Mouse (Mus musculus): ENCODE data around the gene Gnl1.
"Not testable (repeated sequence)": the region's sequence is repeated elsewhere in the genome, so short reads cannot be mapped to it uniquely, and the experiment has no call there.

Gnl1 gene

DNA sequence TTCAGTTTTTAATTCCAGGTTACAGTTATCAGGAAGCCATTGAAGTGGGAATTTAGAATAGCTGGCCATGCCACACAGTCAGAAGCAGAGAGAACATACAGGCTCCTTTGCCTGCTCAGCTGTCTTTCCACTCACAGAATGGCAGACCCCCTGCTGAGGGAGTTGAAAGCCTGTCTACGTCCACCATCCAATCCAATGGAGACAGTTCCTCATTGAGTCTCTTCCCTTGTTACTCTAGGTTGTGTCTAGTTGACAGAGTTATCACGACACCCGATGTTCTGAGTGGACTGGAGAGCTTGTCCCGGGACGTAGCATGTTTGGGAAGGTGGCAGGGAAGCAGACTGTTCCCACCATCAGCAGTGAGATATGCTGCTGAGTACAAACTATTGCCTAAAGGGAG lies 45.5 kb downstream of the Gnl1 start:
- no peak for DNase-seq (ENCODE audit: low spot score)

DNA sequence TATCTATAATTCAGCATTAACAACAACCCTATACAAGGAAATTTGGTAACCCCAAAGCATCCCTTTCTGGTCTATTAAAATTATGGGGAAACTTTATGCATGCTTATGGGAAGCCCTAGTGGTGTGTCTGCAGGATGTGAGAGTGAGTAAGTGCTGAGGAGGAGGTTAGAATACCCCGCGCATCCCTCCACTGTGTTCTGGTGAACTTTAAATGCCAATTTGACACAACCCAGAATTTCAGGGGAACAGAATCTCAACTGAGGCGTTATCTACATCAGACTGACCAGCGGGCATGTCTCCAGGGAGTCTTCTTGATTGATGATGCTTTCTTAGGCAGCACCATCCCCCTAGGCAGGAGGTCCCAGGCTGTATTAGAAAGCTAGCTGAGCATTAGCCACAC lies 46.2 kb downstream of the Gnl1 start:
- no peak for DNase-seq (ENCODE audit: low spot score)

DNA sequence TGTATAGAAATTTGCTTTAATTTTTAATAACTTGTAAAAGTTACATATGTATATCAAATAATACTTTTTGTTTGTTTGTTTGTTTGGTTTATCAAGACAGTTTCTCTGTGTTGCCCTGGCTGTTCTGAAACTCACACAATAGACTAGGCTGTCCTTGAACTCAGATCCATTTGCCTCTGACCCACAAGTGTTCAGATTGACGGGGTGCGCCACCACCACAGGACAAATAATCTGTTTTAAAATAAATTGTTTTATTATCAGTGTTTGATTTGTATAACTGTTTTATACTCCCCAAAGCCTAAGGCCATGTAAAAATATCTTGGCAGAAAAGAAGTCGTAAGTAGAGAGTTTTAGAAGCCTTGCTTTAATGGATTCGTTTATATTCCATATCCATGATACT lies 48.0 kb downstream of the Gnl1 start:
- no peak for DNase-seq (ENCODE audit: low spot score)

DNA sequence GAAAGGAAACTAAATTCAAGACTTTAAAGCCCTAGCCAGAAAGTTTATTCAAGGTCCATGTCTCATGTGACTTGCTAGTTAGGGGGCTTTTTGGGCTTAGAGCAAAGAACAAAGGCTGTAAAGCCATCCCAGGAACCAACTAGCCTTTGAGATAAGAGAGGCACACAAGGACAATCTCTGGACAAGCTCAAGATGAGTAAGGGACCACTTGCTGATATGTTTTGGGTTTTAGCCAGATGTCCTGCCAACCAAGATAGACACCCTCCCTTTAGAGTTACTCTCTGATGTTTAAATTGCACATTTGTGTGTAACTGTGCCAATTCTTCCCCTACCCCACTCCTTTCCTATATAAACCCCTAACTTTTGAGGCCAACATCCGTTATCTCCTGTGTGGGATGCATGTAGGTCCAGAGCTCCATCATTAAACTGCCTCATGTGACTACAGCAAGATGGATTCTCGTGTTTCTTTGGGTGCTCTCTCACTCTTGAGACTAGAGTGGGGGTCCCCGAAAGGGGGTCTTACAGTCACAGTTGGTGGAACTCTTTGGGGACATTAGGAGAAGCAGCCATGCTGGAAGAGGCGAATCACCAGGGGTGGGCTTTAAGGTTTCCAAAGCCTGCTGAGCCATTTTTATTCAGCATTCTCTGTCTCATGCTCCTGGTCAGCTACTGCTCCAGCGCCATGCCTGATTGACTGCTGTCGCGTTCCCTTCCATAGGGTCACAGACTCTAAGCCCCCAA lies 49.4 kb downstream of the Gnl1 start:
- DNase-seq (ENCODE audit: low spot score), result no peak

DNA sequence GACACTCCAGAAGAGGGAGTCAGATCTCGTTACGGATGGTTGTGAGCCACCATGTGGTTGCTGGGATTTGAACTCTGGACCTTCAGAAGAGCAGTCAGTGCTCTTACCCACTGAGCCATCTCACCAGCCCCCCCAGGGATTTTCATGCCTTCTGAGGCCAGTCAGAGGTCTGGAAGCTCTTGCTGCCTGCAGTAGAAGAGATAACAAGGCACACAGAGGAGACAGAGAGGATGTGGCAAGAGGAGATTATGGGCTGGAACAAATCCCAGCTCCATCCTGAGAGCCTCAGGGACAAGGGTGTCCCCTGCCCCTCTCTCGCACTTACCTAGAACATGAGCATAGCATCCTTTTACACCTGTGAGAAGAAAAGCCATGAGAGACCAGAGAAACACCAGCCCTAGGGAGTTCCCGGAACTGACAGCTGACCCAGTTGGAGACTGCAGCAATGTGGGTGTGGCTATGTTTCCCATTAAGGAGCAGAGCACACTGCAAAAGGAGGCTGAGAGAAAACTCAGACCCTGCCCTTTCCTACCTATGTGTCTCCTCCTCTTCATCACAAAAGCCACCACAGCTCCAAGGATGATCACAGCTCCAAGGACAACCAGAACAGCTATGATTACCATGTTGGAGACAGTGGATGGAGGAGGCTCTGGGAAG lies 50.5 kb downstream of the Gnl1 start:
- DNase-seq (ENCODE audit: low spot score), result not testable (repeated sequence)

DNA sequence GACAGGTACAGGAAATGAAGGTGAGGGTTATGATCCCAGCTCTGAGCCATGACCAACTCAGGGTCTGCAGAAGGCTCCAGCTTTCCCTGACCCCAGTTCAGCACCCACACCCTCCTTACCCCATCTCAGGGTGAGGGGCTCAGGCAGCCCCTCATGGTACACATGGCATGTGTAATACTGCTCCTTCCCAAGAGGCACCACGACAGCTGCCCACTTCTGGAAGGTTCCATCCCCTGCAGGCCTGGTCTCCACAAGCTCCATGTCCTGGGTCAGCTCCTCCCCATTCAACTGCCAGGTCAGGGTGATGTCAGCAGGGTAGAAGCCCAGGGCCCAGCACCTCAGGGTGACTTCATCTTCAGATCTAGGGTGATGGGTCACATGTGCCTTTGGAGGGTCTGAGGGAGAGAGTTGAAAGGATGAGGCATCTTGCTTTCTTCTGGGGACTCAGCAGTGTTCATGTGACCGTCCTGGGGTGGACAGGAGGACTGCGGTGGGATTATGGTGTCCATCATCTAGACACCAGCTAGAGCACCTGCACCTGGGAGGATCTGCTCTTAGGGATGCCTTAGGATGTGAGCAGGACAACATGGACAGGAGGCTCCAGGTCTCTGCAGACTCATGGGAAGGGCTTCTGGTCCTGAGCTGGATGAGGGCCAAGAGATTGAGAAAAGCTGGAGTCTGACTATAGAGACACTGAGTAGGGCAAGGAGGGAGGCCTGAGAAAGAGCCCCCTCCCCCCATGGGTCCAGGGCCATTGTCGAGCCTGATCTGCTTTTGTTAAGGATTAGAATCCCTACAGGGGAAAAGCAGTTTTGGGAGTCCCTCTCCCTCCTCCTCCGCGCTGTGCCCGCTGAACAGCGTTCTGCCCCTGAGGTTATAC lies 51.3 kb downstream of the Gnl1 start:
- DNase-seq (ENCODE audit: low spot score), result not testable (repeated sequence)

DNA sequence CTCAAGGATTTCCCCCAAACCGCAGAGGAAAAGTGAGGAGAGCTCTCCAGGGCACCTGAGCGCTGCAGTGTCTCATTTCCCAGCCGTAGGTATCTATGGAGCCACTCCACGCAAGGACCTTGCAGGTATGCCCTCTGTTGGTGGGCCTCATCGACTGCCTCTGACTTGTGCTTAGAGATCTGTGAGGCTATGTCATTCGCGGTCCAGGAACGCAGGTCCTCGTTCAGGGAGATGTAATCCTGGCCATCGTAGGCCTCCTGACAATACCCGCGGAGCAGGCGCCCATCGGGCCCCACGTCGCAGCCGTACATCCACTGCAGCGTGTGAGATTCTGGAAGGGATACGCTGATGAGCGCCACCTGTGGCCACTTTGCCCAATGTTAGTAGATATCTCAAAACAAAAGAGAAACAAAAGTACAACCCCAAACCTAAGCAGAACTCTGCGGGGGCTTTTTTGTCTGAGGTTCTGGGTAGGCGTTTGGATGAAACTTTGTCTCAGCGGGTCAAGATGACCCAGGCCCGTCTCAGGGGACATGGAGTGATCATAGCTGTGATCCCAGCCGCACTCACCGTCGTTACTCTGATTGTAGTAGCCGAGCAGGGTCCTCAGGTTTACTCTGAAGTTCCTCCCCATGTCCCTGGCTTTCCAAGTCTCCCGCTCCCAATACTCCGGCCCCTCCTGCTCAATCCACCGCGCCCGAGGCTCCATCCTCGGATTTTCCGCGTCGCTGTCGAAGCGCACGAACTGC lies 52.1 kb downstream of the Gnl1 start:
- DNase-seq (ENCODE audit: low spot score), result not testable (repeated sequence)

DNA sequence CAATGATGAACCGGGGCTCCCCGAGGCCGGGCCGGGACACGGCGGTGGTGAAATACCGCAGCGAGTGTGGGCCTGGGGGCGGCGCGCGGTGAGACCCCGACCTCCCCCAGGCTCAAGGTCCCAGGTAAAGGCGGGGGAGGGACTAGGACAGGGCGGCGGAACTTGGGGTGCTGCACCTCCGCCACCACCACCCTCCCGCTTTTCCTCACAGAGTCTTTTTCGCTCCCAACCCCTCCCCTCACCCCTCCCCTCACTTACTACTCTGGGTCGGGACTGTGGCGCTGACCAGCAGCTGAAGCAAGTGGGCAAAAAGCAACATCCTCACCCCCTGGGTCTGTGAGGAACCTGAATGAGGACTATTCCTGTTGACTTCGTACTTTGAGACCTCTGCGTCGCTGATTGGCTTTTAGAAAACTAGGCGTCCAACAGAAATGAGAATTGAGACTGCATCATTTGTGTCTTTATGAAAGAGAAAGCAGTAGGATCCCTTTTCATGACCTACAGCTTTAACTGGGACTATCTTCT lies 52.8 kb downstream of the Gnl1 start, which contains the start of gene H2-T23:
Gene H2-T23, minus strand, starts transcription at position 505 of the 525 bp plus-strand sequence.
- peak; percentile 53 for DNase-seq (ENCODE audit: low spot score)

DNA sequence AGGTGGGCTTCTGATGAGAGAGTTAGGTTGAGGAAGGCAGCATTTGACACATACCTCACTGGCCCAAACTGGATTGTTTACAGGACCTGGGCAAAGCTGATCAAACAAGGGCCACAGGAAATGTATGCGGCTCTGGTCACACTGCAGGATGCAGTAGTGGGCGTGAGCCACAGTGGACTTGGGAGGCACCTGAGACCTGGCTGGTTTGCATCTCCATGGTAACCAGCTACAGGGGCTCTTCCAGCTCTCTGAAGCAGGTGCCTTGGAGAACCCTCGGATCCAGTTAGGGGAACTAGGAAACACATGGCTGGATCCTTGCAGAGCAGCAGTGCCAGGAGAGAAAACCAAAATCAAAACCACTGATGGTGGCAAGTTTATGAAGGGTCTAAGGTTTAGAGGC lies 54.9 kb downstream of the Gnl1 start:
- not testable (repeated sequence) for DNase-seq (ENCODE audit: low spot score)

DNA sequence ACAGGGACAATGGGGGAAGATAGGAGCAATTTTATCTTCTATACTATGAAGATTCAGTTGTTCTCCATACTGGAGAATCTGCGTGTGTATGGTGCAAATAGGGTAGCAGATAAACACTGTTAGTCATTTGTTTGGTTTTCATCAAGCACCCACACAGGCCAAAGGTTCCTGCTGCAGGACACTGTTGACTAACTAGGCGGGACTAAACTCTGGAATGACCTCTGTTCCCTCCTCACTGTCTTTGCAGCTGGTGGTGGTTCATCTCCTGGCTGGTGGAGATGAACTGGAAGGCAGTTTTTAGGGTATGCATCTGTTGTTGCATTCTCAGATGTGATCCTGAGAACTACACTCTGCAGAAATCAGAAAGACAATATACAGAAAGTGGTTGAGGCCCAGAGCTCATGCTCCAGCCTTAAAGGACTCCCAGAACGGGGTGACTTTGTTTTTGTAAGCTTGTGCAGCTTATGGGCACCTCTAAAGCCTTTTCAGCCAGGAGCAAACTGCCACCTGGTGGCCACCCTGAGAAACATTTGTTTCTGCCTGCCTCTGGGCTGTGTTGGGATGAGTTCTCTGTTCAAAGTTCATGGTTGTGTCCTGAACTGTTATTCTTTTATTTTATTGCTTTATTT lies 55.5 kb downstream of the Gnl1 start:
- not testable (repeated sequence) for DNase-seq (ENCODE audit: low spot score)

DNA sequence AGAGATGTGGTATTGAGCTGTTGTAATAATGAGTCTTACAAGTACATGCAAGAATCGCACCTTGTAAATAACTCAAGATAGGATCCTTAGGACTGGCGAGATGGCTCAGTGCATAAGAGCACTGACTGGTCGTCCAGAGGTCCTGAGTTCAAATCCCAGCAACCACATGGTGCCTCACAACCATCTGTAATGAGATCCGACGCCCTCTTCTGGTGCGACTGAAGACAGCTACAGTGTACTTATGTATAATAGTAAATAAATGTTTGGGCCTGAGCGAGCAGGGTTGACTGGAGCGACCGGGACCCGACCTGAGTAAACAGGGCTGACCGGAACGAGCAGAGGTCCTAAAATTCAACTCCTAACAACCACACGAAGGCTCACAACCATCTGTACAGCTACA lies 56.5 kb downstream of the Gnl1 start:
- not testable (repeated sequence) for DNase-seq (ENCODE audit: low spot score)
